Comparison of ENCODE assay signal across 9 mouse cellular contexts in genomic region chr6:64973968-64974367, GRCm38 (mm10).
DNase-seq lines count a peak whose midpoint lies in the region; ATAC-seq and TF ChIP-seq lines count a peak whose summit lies in the region.
"Had no signal": no experiment of that assay in that cellular context is flagged by ENCODE, and none has a peak within 500 bp of the region (broad histone marks: within the 10 kb centered on the region; RNA-seq: fewer than 3 reads in every experiment).

No protein-coding gene starts in this region.

- no peak overlapping the region for H3K4me3 ChIP-seq in layer of hippocampus, adult 2 months
- H3K4me3 ChIP-seq: stomach, embryonic 15.5 days had no signal

- H3K27ac ChIP-seq in layer of hippocampus, adult 2 months = no peak overlapping the region
- H3K27ac ChIP-seq: stomach, embryonic 15.5 days had no signal

- TF ChIP-seq CTCF in layer of hippocampus, adult 2 months (conservative IDR thresholded peaks at IDR 0.05) = peak; percentile 55

- peak; percentile 52 for DNase-seq in CD4-positive, CD25-positive, alpha-beta regulatory T cell, adult 2 months (ENCODE audit: low read depth, low spot score)
- no peak for DNase-seq in layer of hippocampus, adult 2 months (ENCODE audit: low spot score in 2 of 2)
- DNase-seq in layer of hippocampus, postnatal 36 days = no peak
- peak; percentile 59 for DNase-seq in NIH3T3 (ENCODE audit: low read depth)
- peak; percentile 31 for DNase-seq in embryo, embryonic 9.5 days (ENCODE audit: extremely low spot score)
- DNase-seq in T-cell, adult 2 months (ENCODE audit: low spot score) = no peak

- no peak for ATAC-seq in CD4-positive, CD25-positive, alpha-beta regulatory T cell, adult 4 months
- peak; percentile 89 for ATAC-seq in megakaryocyte-erythroid progenitor cell, adult 5-6 weeks (replicated peaks; ENCODE audit: low FRiP score, low TSS enrichment, poor library complexity, severe bottlenecking)

Comparison
In these comparisons a context has a peak if more than half of its experiments do, and no peak if none do; other contexts are left out.
1. DNase-seq: peak in CD4-positive, CD25-positive, alpha-beta regulatory T cell, adult 2 months (single experiment), NIH3T3 (single experiment) and embryo, embryonic 9.5 days (single experiment); none in layer of hippocampus, adult 2 months (0 of 2), layer of hippocampus, postnatal 36 days (0 of 2) and T-cell, adult 2 months (single experiment).